Mouse (Mus musculus): Measurements from ENCODE around the gene Arhgap22. TPM values are rescaled to one million over a fixed set of nuclear protein-coding genes. Genes with fewer than 3 reads are reported as not detected.

The Arhgap22 gene
- total RNA-seq, 2 experiments from 2014 or later, result 1.5 to 2.1 TPM

DNA sequence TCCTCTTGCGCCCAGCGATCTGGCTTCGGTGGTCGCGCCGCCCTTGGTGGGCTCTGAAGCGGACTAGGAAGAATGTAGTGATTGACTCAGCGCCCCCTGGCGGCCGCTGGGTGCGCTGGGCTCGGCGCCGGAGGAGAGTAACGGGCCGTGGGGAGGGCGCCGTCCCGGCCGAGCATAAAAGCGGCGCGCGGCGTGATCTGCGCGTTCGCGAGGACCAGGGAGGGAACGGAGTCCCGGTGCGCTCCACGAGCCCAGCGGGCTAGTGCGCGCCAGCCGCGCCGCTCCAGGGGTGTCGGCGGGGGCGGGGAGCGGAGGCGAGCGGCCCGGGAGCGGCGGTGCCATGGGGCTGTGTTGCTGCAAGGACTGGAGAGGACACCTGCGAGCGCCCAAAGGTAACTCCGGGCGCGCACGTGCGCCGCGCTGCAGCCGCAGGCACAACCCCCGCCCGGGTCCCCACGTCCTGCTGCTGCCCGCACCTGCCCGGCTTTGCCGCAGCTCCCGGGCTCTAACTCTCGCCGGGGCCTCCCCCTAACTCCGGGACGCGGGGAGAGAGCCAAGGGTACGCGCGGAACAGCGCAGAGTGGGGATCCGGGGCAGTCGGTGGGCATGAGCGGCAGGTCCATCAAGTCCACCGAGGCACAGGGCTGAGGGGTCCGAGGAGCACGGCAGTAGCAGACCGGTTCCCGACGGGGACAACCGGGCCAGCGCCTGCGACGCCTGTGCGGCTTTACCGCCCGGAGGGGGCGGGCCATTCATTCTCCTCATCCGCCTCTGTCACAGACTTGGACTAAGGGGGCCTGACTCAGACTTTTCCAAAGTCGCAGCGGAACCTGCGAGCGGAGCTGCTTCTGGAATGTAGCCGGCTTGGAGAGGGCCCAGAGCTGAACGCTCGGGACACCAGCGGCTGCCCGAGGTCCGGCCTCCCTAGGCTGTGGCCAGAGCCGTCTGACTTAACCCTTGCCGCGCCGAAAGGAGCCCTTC, 106.0 kb downstream of the Arhgap22 start:
- DNase-seq (ENCODE audit: low spot score), result peak; percentile 50
- intact Hi-C loops (cut with DNase I), result loop anchor here (10.0 kb wide), 1 partner anchor 215 kb away; no protein-coding TSS in a partner anchor

DNA sequence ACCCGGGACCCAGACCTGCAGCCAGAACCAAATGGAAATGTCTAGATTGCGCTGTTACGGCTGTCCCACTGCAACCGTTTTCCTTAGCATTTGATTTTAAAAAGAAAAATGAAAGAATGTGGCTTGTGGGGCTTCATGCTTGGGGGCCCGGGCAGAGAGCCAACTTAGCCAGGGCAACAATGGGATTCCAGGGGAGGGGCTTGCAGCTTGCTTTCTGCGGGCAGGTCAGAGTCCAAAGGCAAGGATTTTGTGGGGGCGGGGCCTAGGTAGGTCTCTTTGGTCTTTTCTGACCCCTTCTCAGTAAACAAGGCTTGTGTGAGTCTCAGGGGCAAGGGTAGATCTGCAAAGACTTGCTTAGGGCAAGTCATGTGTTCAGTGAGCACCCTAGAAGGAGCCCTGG, 107.0 kb downstream of the Arhgap22 start:
- DNase-seq (ENCODE audit: low spot score), result no peak
- intact Hi-C loops (cut with DNase I), result no loop called here

DNA sequence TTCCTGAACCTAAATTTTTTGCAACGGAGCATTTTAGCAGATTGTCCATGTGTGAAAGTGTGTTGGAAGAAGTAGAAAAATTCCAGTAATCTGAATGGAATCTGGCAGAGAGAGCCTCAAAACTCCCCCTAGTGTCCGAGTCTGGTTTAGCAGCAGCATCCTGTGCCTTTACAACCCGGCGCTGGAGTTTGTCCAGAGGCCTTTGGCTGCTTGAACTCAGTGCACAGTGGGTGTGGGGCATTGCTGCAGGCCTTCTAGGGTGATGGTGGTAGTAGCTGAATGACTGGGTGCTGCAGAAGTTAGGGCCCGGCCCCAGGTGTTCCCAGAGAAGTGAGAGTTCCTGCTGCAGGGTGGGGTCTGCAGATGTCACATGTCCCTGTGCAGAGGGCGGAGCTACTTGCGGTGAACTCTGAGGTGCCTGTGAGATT, 108.8 kb downstream of the Arhgap22 start:
- peak; percentile 22 for DNase-seq (ENCODE audit: low spot score)
- intact Hi-C loops (cut with DNase I), result no loop called here

DNA sequence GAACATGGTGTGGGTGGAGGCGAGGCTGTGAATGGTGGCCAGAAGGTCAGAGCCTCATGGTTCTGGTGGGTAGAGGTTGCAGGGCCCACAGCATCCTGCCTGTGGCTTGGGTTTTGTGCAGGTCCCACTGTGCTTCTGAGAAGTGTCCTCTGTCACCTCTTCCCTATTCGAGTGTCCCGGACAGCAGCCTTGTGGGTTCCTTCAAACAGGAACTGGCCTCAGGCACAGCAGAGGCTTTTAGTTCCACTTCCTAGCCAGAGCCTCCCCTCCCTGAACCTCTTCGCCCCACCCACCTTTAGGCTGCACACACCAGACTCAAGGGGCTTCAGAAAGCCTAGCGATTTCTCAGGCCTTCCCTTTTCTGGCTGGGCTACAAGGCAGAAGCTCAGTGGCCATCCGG, 110.7 kb downstream of the Arhgap22 start:
- DNase-seq (ENCODE audit: low spot score), result no peak
- intact Hi-C loops (cut with DNase I), result no loop called here

DNA sequence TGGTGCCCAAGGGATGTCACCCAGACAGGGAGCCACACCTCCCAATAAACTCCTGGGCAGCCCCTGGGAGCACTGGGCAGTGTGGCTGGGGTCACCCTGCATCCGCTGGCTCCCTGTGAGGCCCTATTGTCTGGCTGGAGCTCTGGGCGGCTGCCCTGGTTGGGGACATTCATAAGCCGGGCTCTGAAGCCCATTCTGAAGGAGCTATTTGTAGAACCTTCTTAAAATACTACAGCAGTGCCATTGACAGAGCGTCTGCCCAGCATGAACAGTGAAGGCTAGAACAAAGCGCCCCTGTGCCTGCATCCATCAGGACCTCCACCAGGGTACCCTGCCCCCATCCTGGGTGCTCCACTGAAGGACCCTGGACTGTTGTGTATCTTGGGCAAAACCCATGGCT, 114.5 kb downstream of the Arhgap22 start:
- no peak for DNase-seq (ENCODE audit: low spot score)
- intact Hi-C loops (cut with DNase I), result no loop called here

DNA sequence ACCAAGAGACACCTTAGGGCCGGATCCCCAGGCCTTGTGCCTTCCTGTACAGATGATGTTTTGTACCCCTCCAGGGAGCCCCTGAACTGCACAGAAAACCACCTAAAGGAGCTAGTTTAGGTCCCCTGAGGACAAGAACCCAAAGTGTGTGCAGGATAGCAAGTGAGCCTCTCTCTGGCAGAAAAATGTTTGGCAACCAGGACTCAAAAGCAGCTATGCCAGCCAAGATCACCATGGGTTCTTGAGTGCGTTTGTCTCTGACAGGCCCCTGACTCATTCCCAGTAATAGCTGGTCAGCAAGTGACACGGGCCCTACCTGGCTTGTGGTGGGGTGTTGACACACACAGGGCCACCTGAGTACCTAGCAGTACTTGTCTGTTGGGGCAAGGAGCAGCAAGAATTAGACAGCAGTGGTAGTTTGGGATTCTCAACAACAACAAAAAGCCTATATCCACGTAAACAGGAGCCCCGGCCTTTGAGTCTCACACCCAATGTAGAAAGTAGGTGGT, 115.5 kb downstream of the Arhgap22 start:
- no peak for DNase-seq (ENCODE audit: low spot score)
- intact Hi-C loops (cut with DNase I), result no loop called here

DNA sequence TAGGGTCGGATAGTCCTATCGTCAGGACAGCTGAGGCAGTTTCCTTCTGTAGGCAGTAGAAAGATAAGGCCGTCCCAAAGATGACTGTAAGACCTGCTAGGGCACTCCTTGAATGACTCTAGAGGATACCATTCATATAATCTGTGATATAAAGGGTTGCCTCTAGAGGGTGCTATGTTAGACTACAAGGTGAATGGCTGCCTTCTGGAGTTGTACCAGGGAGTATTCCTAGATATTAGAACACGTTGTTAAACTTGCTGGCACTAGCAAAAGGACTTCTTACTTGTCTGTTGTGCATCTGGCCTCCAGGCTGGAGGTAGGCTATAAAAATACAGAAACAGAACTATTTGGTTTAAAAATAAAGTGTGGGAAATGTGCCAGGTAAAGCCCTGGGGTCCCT, 117.2 kb downstream of the Arhgap22 start:
- intact Hi-C loops (cut with DNase I), result no loop called here
- DNase-seq (ENCODE audit: low spot score), result no peak

DNA sequence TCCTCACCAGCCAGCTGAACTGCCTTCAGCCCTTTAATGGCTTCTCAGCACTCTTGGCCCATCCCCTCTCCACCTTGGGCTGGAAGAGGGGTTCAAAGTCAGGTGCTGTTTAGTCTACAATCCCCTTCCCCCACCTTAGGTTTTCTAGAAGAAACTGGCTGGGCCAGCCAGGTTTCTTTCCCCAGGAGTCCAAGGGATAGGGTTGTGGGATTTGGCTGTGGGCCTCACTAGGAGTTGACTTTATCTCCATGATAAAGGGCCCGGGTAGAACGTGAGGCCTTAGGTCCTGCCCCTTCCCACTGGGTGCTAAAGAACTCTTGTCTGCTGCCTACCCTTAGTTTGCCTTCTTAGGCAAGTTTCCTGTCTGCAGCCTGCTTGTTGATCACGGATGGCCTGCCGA, 117.8 kb downstream of the Arhgap22 start:
- no peak for DNase-seq (ENCODE audit: low spot score)
- intact Hi-C loops (cut with DNase I), result no loop called here

DNA sequence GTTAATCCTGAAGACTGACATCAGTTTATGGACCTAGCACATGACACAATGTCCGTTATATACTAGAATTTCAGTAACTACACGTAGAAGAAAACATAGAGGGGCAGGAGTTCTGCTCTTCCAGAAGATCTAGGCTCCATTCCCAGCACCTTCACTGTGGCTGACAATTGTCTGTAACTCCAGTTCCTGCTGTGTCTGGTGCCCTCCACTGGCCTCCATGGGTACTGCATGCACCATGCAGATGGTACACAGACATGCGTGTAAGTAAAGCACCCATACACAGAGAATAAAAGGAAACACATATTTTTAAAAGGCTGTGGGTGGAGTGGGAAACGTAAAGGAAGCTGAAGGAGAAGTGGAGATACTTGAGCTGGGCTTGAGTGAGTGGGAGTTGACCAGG, 120.0 kb downstream of the Arhgap22 start:
- intact Hi-C loops (cut with DNase I), result no loop called here
- DNase-seq (ENCODE audit: low spot score), result no peak

DNA sequence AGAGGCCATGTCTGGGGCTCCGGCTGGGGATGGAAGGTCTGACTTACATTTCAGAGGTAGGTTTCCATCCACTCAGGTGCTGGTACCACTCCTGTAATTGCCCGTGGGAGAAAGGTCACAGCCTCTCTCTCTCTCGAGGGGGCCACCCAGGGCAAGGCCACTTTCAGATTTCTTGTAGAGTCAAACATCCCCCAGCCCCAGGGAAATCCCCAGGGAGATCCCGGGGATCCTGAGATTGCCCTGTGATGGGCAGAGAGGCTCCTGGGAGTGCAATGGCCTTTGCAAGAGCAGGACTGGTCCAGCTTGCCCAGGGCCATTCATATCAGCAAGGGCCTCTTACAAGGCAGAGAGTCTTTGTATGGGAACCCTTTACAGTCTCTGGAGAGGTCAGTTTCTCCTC, 120.6 kb downstream of the Arhgap22 start:
- intact Hi-C loops (cut with DNase I), result no loop called here
- no peak for DNase-seq (ENCODE audit: low spot score)

DNA sequence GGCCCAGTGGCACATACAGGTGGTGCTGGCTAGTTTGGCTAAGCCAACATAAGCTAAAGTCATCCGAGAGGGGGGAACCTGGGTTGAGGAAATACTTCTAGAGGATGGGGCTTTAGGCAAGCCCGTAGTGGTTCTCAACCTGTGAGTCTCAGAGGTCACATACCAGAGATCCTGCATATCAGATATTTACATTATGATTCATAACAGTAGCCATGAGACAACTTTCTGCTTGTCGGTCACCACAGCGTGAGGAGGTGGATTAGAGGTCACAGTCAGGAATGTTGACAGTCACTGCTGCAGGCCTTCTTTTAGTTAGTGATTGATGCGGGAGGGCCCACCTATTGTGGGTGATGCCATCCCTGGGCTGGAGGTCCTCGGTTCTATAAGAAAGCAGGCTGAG, 121.9 kb downstream of the Arhgap22 start:
- no peak for DNase-seq (ENCODE audit: low spot score)
- intact Hi-C loops (cut with DNase I), result no loop called here

DNA sequence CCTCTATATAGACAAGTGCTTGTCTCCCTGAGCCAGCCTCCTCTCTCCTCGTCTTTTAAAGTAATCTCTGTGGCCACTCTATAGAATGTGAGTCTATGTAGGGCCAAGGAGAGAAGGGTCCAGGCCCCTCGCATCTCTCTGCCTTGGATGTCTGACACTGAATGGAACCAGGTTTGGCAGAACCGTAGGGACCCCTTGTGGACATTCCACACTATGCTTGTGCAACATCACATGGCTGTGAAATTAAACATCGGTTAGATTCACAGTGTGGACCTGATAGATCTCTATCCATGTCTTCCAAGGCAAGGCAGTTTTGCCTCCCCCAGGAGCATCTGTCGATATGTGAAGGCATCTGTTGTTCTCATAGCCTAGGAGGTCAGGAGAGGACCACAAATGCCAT, 124.9 kb downstream of the Arhgap22 start:
- no peak for DNase-seq (ENCODE audit: low spot score)
- intact Hi-C loops (cut with DNase I), result no loop called here

DNA sequence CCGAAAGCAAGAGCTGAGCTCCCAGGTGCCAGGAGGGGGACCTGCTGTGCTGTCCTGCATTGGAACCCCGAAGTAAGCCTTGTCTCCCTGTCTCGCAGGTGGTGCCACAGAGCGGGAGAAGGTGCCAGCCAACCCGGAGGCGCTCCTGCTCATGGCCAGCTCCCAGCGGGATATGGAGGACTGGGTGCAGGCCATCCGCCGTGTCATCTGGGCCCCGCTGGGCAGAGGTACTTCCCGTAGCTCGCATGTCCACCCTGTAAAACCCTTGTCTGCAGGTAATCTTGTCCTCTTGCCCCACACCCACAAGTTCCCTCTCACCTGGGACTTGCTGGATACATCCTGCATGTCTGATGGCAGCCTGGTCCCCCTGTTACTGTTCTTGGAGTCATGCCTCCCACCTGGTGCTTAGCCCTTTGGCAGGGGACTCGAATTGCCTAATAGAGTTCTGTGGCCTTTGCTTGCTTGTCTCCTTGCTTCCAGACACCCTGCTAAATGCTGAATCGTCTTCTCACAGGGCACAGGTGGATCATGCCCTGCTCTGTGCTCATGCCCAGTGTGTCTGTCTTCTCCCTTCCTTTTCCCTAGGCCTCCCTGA, 129.4 kb downstream of the Arhgap22 start:
- DNase-seq (ENCODE audit: low spot score), result no peak
- intact Hi-C loops (cut with DNase I), result no loop called here

DNA sequence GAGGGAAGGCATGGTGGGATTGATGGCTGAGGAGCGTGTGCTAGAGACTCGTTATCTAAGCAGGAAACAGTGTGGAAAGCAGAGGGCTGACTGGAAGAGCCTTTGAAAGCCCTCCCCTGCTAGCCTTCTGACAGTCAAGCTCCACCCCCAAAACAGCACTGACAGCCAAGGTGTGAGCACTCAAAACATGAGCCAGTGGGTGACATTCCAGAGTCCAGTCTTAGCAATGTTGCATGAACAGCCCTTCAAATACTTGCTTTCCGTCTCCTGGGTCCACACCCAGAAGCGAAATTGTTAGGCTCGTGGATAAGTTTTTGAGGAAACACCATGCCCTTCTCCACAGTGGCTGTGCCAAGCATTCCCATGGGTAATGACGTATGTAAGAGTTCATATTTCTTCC, 132.7 kb downstream of the Arhgap22 start:
- intact Hi-C loops (cut with DNase I), result no loop called here
- DNase-seq (ENCODE audit: low spot score), result no peak

DNA sequence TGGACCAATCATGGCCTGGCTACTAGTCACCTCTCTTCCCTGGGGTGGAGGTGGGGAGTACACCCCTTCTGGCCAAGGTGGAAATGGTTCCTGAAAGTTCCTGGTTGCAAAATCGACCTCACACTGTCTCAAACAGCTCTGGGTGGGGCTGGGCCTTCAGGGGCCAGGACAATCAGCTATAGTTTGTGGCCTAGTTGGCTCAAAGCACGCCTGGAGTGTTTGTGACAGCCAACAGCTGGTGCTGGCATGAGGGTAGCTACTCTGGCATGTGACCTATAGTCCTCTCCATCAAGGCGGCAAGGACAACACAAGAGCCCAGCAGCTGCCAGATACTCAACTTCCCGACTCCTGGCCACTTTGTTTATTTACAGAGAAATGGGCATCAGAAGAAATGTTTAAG, 133.9 kb downstream of the Arhgap22 start:
- intact Hi-C loops (cut with DNase I), result no loop called here
- DNase-seq (ENCODE audit: low spot score), result no peak

DNA sequence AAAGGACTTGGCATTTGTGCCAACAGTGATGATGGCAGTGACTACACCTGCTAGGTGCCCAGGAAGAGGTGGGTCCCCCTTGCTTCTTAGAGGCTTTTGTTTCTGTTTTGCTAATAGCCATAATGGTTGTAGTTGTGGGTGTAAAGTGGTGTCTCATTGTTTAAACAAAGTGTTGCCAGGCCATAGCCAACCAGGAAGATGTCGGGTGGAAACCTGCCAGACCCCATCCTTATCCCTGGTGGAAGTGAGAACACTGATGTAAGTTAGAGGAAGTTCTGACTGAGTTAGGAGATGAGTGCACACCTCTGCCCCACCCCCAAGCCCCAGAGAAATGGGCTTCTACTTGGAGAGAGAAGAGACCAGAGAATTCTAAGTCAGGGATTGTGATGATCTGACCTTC, 134.3 kb downstream of the Arhgap22 start:
- intact Hi-C loops (cut with DNase I), result no loop called here

DNA sequence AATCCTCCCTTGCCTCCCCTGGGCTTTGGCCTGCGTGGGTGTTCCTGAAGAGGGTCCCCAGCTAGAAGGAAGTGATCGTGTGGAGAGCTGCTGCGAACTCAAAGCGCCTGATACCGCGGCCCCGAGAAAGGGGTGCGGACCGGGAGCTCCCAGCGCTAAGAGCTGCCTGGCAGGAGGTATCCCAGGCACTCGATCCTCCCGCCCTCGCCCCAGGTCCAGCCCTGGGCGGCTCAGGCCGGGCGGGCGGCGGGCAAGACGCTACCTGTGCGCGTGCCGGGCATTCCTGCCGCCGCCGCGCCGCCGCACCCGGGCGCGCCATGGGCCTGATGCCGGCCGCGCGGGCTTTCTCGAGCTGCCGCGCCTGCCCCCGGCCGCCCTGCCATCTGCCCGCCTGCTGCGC, 137.2 kb downstream of the Arhgap22 start:
- intact Hi-C loops (cut with DNase I), result no loop called here
- DNase-seq (ENCODE audit: low spot score), result no peak

More for the DNA sequence above, 134.3 kb downstream of the Arhgap22 start:
- no peak for DNase-seq (ENCODE audit: low spot score)

DNA sequence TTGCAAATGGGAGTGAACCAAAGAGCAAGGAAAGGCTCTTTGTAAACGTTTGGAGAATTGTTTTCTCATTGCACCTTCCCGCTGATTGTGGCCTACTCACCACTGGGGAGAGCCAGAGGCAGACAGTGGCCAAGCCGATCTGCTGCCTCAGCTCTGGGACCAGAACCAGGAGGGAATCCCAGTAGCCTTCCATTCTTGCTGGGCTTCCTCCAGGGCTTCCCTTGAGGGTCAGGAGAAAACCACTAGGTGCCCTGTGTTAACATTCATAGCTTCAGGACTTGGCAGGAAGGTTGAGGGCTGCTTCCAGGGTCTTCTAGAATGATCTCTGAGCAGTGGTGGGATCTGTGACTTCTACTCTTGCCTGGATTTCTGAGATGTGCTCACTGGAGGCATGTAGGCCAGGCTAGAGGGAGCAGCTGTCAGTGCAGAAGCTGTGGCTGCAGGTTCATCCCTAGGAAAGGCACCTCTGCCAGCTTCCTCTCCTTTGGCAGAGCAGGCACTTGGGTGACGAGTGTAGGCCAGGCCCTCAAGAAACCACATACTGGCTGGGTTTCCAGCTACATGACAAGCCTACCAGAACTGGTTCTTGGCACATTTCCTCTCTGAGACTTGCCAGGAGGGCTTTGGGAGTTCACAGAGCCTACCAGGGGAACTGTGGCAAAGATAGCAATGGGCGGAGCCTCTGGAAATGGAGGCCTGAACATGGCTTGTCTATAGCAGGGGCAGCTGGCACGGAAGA, 138.3 kb downstream of the Arhgap22 start:
- intact Hi-C loops (cut with DNase I), result no loop called here
- DNase-seq (ENCODE audit: low spot score), result no peak

DNA sequence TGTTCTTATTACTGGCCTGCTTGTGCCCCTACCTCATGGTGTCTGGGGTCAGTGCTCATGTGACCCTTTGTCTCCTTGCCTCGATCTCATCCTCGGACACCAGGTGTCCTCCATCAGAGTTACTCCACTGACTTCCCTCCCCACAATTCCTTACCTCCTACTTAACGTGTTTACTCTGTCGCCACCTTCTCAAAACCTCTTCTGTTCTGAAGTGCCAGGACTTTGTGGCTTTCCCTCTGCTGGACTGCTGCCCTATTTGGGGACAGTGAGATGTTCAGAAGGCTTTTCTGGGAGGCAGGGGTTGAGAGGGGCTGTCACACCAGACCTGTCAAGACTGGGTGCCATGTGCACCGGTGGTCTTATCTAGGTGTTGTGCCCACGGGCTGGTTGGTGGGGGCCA, 139.1 kb downstream of the Arhgap22 start:
- DNase-seq (ENCODE audit: low spot score), result no peak
- intact Hi-C loops (cut with DNase I), result no loop called here

DNA sequence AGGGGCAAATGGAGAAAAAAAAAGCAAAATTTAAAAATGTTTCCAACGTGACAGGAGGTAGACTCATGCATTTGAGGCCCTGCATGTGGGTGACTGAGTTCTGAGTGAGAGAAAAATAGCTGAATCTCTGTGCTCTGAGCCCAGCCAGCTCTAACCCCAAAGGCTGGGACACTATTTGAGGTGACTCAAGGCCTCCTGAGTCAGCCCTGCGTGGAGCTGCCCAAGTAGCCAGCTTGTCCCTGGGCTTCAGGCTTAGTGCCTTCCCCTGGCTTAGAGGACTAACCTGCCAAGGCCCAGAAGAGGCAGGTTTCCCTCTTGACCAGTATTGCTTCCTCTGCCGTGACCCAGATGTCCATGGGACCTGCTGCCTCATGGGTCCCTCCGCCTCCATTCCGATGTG, 141.4 kb downstream of the Arhgap22 start:
- intact Hi-C loops (cut with DNase I), result no loop called here
- no peak for DNase-seq (ENCODE audit: low spot score)
